Mouse (Mus musculus): Measurements from ENCODE around the gene Adamts17. TPM values are rescaled to one million over a fixed set of nuclear protein-coding genes. Genes with fewer than 3 reads are reported as not detected.

Gene Adamts17
- total RNA-seq, 2 experiments from 2014 or later, result 13.8 TPM

DNA sequence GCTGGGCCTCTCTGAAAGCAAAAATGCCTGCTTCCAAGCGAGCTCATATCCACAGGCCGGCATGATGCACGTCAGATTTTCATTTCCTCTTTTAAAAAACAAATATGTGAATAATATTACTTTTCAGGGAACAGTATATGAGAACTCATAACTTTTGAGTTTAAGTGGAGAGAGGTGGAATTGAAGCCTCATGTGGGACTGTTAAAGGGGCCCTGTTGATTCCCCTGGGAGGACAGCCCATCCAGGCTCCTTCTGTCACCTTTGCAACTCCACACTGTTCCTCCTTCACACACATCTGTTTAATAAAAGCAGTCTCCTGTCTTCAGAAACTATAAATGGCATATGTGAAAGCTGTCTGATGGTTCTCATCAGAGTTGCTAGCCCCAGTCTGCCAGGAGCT is 275.5 kb downstream of the Adamts17 start:
- DNase-seq (ENCODE audit: low spot score in 2 of 2), result no peak
- intact Hi-C loops (cut with DNase I), result no loop called here

DNA sequence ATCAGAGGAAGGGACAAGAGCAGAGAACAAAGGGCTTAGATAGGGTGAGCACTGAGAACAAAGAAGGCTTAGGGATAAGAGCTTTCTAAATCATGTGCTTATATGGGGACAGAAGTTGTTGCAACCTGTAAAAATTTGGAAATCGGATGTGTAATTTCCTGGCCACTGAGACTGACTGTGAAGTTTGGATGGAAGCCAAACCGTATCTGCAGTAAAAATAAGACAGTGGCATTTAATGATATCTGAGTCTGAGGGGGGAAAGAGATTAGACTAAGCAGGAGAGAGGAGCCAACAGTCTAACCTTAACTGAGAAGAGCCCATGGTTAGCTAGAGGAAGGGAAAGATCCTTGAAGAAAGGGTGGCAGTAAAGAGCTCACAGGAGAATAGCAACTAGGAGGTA is 295.6 kb downstream of the Adamts17 start:
- no peak for DNase-seq (ENCODE audit: low spot score in 2 of 2)
- intact Hi-C loops (cut with DNase I), result no loop called here

DNA sequence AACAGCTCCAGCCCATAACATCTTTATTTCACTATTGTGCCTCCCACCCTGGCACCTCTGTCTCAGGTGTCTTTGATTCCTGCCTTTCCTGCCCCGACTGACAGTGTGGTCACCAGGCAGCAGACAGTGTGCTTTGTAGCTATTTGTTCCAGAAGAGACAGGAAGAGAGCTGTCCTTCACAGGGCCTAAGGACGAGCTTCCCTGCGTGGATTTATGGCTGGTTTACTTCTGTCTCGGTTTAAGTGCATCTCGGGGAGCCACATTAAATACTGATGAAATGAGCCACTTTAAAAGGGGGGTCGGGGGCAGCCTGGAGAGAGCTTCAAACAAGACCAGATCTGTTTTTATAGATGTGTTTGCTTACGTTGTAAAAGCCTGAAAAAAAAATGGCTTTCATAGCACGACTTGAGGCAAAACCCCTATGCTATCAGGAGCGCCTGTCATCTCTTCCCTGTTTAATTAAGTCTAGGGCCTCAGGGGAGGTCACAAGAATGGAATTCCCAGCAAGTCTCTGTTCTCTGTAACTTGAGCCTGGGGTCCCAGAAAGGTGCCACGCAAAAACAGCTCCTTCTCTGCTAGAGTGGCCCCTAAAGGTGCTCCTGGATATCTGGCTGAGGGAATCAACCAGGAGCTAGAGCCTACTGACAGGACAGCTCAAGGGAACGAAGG is 302.9 kb downstream of the Adamts17 start:
- no peak for DNase-seq (ENCODE audit: low spot score in 2 of 2)
- intact Hi-C loops (cut with DNase I), result no loop called here

DNA sequence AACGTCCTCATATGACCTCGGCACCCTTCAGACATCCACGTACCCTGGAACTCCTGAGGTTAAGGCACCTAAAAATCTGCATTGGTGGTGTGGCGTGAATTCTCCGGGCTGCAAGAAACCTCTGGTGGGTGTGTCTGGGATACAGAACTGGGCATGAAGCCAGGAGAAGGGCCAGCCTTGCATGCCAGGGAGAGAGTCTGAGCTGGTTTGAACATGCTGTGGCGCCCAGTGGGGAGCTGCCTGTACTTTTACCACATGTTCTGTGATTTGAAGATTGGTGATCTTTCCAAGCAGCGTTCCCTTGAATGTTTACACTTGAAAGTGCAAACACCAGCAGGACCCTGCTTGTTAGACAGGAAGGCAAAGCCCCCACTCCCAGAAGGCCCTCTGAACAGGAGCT is 306.2 kb downstream of the Adamts17 start:
- peak; percentile 9 to 24 for DNase-seq (ENCODE audit: low spot score in 2 of 2)
- intact Hi-C loops (cut with DNase I), result no loop called here

DNA sequence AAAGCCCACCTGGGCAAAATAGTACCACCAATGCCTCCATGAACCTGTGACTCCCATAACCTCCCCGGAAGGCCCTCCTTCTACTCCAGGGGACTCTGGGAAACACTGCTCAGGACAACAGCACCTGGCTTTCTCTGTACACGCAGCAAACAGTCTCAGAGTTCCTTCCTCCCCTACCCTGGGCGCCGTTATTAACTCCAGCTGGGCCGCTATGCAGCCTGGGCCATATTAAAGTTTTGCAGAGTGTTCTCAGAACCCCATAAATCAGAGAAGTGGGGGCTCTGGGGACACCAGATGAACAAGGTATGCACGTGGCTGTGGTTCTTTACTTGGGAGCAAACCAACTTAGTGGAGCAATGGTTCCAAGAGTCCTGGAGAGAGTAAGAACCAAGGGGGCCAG is 306.6 kb downstream of the Adamts17 start:
- intact Hi-C loops (cut with DNase I), result no loop called here
- DNase-seq (ENCODE audit: low spot score in 2 of 2), result no peak

DNA sequence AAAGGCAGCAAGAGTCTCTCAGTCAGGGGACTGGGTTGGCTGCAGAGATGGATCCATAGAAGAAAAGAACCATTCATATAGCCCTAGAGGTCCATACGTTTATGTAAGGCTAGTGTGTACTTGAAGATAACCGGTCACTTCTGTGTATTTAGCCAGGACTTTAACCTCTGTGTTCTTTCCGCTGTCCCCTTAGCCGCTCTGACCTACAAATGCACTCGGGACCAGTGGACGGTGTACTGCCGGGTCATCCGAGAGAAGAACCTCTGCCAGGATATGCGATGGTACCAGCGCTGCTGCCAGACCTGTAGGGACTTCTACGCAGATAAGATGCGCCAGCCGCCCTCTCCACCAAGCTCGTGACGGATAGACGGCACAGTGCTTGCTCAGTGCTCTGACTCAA is 310.2 kb downstream of the Adamts17 start:
- DNase-seq (ENCODE audit: low spot score in 2 of 2), result no peak
- intact Hi-C loops (cut with DNase I), result no loop called here

DNA sequence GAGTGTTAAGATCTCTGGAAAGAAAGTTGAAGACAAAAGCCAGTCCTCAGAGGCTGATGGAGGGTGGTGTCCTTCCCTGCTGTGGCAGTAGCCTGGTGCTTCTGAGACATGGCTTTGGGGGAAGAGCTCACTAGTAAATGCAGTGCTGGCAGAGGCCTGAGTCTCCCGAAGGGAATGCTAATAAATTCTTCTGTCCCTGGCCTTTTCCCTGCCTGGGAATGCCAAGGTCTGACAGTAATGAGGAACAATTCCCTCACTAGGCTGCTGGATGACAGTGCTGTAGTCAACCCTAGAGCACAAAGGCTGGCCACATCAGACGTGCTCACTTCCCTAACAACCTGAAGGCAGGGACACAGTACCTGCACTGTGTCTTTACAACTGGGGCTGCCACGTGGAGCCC is 313.1 kb downstream of the Adamts17 start:
- intact Hi-C loops (cut with DNase I), result no loop called here
- DNase-seq (ENCODE audit: low spot score in 2 of 2), result no peak

DNA sequence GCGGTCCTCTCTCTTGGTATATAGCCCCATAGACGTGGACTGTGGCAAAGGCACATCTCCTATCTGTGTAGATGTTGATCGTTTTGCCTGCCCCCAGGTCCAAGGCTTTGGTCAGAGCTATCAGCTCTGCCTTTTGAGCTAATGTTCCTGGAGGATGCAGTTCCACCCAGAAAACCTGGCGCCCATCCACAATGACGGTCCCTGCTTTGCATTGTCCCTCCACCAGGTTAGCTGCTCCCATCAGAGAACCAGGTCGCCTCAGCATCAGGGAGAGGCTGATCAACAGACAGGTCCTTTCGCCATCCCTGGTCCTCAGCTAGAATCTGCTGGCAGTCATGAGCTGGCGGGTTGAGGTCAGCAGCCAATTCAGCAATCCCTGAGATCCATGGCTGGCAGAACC is 322.6 kb downstream of the Adamts17 start:
- intact Hi-C loops (cut with DNase I), result no loop called here
- DNase-seq (ENCODE audit: low spot score in 2 of 2), result no peak

DNA sequence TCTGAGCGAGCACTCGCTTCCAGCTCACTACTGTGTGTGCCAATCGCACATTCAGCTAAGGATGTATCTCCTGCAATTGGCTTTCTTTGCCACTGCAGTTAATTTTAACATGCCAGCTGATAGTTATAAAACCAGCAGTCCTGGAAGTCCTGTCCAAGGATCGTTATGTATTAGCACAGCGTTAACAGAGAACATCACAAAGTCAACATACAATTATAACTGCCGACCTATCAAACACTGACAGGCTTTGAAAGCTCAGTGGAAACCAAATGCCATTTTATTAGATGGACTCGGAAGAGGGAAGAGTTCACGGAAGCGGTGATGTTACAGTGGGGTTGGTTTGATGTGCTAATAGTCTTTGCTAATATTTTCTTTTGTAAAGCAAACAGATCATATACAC is 328.8 kb downstream of the Adamts17 start:
- no peak for DNase-seq (ENCODE audit: low spot score in 2 of 2)
- intact Hi-C loops (cut with DNase I), result no loop called here

DNA sequence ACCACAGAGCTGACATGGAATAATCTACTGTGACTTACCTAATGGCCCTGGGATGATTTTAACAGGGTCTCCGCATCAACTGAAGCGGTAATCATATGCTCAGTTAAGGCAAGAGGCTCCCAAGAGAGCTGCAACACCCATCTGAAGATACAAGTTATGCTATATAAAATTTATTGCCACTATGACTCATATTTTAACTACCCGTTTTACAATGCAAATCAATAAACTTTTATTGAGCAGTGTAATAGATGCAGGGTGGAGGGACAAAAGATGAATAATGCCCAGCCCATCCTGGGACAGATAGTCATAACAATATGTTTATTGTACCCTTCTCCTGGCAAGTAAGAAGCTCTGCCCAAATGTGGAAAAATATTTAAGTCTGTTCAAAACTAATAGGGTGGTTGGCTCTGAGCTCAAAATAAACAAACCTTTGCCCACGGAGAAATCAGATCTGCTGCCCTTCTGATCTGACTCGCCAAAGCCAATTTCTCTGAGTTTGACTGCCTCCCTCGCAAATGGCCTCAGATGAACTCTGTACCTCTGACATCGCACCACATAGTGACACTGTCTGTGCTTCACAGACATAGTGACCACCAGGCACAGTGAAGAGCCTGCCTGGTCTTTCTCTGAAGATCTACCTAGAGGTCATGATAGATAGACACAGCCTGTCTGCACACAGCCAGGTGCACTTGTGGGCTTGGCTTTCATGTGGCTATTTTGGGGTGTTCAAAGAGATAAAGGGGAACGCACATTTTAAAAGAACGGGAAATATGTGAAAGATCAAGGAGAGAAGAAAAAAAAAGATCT is 329.4 kb downstream of the Adamts17 start:
- intact Hi-C loops (cut with DNase I), result no loop called here
- no peak for DNase-seq (ENCODE audit: low spot score in 2 of 2)

DNA sequence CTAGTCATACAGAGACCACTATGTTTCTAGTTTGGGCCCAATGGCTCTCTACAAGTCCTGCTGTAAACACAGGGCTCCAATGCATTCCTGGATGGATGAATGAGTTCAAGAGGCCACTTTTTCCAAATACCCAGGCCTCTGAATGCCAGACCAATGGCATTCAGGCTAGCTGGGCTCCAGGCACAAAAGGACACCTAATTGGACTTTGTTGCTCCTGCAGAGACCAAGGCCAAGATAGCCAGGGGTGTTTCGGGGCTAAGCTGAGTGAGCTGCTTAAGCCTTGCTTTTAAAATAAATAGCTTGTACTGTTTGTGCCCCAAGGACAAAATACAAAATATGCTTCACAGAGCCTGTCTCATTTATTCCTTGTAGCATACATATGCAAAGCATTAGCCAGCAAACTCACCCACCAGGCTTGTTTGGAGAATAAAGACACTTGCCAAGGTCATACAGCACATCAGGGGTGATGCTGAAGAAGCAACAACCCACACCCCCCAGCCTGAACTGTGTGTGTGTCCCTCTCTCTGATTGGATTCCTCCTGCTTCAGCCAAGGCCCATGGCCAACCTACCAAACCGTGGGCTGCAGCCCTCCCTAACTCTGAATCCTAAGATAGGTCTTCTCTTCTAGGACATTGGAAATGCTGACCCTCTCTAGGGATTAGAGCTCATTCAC is 334.1 kb downstream of the Adamts17 start:
- DNase-seq (ENCODE audit: low spot score in 2 of 2), result no peak
- intact Hi-C loops (cut with DNase I), result no loop called here

DNA sequence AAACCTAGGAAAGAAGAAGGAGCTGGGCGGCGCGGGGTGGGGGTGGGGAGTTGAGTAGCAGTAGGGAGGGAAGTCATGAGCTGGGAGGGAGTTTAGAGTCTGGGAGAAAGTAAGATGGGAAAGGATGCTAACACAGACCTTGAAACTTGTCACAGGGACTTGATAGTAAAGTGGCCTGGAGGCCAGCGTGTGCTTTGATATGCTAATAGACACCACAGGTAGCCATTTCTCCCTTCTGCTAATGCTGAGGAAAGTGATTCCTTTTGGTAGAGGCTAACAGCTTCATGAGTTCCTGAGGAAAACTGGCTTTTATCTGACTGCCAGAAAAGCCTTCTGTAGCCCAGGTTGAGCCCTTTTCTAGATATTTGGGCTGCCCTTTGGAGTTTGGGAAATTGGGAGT is 344.3 kb downstream of the Adamts17 start:
- intact Hi-C loops (cut with DNase I), result no loop called here

DNA sequence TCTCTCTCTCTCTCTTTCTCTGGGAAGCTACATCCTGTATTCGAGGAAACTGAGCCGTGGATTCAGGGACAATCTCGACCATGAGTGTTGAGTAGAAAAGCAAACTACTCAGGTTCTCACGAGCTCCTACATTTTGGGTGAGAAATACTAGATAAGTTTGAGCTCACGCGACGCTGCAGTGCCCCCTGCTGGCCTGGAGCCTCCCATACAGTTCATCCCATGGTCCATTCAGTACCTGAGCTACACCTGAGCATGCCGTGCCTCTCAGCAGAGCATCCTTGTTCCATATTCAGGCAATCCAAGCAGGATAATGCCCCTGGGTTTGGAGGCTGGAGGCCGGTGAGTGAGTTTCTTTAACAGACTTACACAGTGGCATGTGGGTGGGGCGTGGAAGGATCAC is 359.9 kb downstream of the Adamts17 start:
- DNase-seq (ENCODE audit: low spot score in 2 of 2), result peak; percentile 62 to 72
- intact Hi-C loops (cut with DNase I), result loop anchor here (1.0 to 5.0 kb wide), 2 partner anchors 357 to 377 kb away; no protein-coding TSS in a partner anchor

More for the DNA sequence above, 344.3 kb downstream of the Adamts17 start:
- DNase-seq (ENCODE audit: low spot score in 2 of 2), result no peak

Other genes starting within 250 kb of the Adamts17 start
- 10 to 100 TPM; 20.0 to 20.8 TPM for gene Asb7, start 150.1 kb upstream of the Adamts17 start, total RNA-seq (2021)
- gene Lins1, start 149.8 kb upstream of the Adamts17 start, total RNA-seq (2021), result 1 to 10 TPM; 9.0 to 9.2 TPM
- under 1 TPM; 0.42 to 0.74 TPM for gene Cers3, start 96.2 kb upstream of the Adamts17 start, total RNA-seq (2021)